In genomic region chr9:64084661-64085399, GRCm38 (mm10) we compare ENCODE assay signal across 7 mouse cellular contexts. TPM values are rescaled to one million over a fixed set of nuclear protein-coding genes. Genes with fewer than 3 reads are reported as not detected.
DNase-seq lines count a peak whose midpoint lies in the region; ATAC-seq and TF ChIP-seq lines count a peak whose summit lies in the region.

No protein-coding gene starts in this region.

- POLR2A ChIA-PET in Patski (lab: Charles Lee), result interaction anchor here (1.2 to 1.7 kb wide), 2 partner anchors 21 to 61 kb away, joined by 3 read pairs; no protein-coding TSS in a partner anchor

- no peak for DNase-seq in Patski (ENCODE audit: low read depth, low spot score)
- peak; percentile 72 for DNase-seq in c-Kit-negative CD71-positive TER-119-positive erythroid progenitor cells, embryonic 14.5 days (ENCODE audit: low read depth, low spot score)
- DNase-seq in heart, adult 18-20 months, result peak; percentile 60 to 66
- DNase-seq in lung, postnatal 10 days, result peak; percentile 70
- peak; percentile 59 to 74 for DNase-seq in spleen, postnatal 10 days (ENCODE audit: low spot score in 2 of 2)
- no peak for DNase-seq in cerebellum, adult 11 months

- TF ChIP-seq CTCF in Patski (IDR thresholded peaks at IDR 0.05), result no peak

- H3K4me1 ChIP-seq in kidney, embryonic 14.5 days (ENCODE audit: control insufficient read depth, insufficient read depth, low read length), result peaks cover 26% of the 10 kb centered on the region

- peak; percentile 36 for ATAC-seq in Patski
- peak; percentile 21; the same call in 1 of the 2 replicates for ATAC-seq in kidney, embryonic 14.5 days (ENCODE audit: low FRiP score, low TSS enrichment)

- H3K4me3 ChIP-seq in kidney, embryonic 14.5 days (ENCODE audit: low read length), result peak overlapping the region; percentile 34

- CTCF ChIA-PET in Patski (lab: Charles Lee), result interaction anchor here (1.0 to 1.8 kb wide), 6 partner anchors 13 to 128 kb away, joined by 3 to 5 read pairs (median 3); partner anchors contain the start of gene Smad6

- in situ Hi-C loops in Patski (cut with MboI; ENCODE audit: low pct_unique_long_range_greater_than_20kb), result loop anchor here (5.0 kb wide), 2 partner anchors 63 to 128 kb away; partner anchors contain the start of gene Smad6

- no peaks in the 10 kb centered on the region for H3K36me3 ChIP-seq in kidney, embryonic 14.5 days (ENCODE audit: control insufficient read depth, insufficient read depth, low read length)

- 2% methylated on average over 41 of the region's 49 CpGs for WGBS in kidney, embryonic 14.5 days

- peak overlapping the region; percentile 71 for H3K9ac ChIP-seq in kidney, embryonic 14.5 days (ENCODE audit: low read depth, low read length)

- H3K27me3 ChIP-seq in Patski, result no peaks in the 10 kb centered on the region
- no peaks in the 10 kb centered on the region for H3K27me3 ChIP-seq in kidney, embryonic 14.5 days (ENCODE audit: control insufficient read depth, insufficient read depth, low read length)

- H3K9me3 ChIP-seq in kidney, embryonic 14.5 days (ENCODE audit: control insufficient read depth, low read length), result no peaks in the 10 kb centered on the region

- peak overlapping the region; percentile 42; the same call in 1 of the 2 replicates for H3K27ac ChIP-seq in kidney, embryonic 14.5 days (ENCODE audit: low read depth, low read length)

- peak overlapping the region; percentile 85 for H3K4me2 ChIP-seq in kidney, embryonic 14.5 days (replicated peaks; ENCODE audit: low read depth, low read length)

RNA-seq across cellular contexts. Expression of gene Lctl, which starts 32.1 kb away (rescaled TPM):
- 2.2 TPM for polyA plus RNA-seq in Patski (2021)
- not detected for total RNA-seq in heart, adult 18-20 months (2021)
- polyA plus RNA-seq in kidney, embryonic 14.5 days (2014; fragmentation: Nextera tagmentation; extraction: Ambion mirVana), result 0.16 and 0.19 TPM in 2 replicates

Comparison
In these comparisons a context has a peak if more than half of its experiments do, and no peak if none do; other contexts are left out.
1. DNase-seq: peak in c-Kit-negative CD71-positive TER-119-positive erythroid progenitor cells, embryonic 14.5 days (single experiment), heart, adult 18-20 months (2 of 2), lung, postnatal 10 days (single experiment) and spleen, postnatal 10 days (2 of 2); none in Patski (single experiment) and cerebellum, adult 11 months (single experiment).